Mouse (Mus musculus): ENCODE data around the gene Ptrh2. TPM values are rescaled to one million over a fixed set of nuclear protein-coding genes. Genes with fewer than 3 reads are reported as not detected.

Ptrh2 gene
- polyA plus RNA-seq, 1 experiment = 15.8 TPM

DNA sequence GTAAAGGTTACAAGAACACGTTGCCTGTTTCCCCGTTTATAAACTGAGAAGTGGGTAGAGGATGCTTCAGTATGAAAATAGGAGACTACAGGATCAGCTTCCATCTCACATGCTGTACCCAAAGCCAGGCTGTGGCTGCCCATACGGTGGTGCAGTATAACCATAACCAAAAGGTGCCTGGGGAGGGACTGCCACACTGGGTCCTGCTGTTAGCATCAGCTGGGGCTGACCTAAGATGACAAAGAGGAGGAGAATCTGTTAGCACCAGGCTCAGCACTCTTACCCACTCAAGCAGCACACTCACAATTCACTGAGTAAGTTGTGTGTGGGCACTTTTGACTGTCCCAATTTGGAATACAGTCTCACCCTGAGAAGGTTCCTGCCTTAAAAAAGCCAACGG, 11.7 kb downstream of the Ptrh2 start:
- TF ChIP-seq POLR2A (IDR thresholded peaks at IDR 0.05; ENCODE audit: insufficient read depth, low read length) = no peak
- Histone ChIP-seq H3K9me3 (replicated peaks; ENCODE audit: control insufficient read depth, insufficient read depth, low read length, poor library complexity, severe bottlenecking) (no peaks in the 10 kb centered on the region), H3K4me1 (ENCODE audit: control insufficient read depth, insufficient read depth, low read length) (no peaks in the 10 kb centered on the region), H3K36me3 (ENCODE audit: control insufficient read depth, insufficient read depth, low read length, poor library complexity, severe bottlenecking) (peaks cover 79% of the 10 kb centered on the region), H3K9ac (ENCODE audit: low read depth, poor library complexity, severe bottlenecking) (no peak overlapping the region), H3K27me3 (ENCODE audit: control insufficient read depth, insufficient read depth, low read length, poor library complexity, severe bottlenecking) (no peaks in the 10 kb centered on the region), H3K4me3 (ENCODE audit: low read depth, low read length) (no peak overlapping the region), H3K27ac (ENCODE audit: insufficient read depth, low read length) (no peak overlapping the region)

DNA sequence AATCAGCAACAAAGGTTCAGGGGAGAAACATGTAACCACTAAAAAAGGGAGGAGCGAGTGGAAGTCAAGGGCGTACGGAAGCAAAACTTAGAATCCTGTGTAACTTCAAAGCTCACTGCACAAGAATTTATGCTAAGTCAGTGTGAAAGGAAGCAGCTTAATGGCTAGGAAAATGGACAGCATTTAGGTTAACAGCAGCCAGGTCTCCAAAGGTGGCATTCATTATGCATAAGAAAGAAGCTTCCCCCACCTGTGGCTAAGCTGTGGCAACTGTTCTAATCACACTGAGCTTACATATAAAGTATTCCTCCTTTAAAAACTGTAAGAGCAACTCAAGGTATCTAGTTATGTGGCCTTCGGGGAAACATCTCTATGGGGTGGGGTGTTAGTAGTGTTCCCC, 17.4 kb downstream of the Ptrh2 start:
- no peaks in the 10 kb centered on the region for H3K9me3 ChIP-seq (replicated peaks; ENCODE audit: control insufficient read depth, insufficient read depth, low read length, poor library complexity, severe bottlenecking)
- H3K27me3 ChIP-seq (ENCODE audit: control insufficient read depth, insufficient read depth, low read length, poor library complexity, severe bottlenecking) = no peaks in the 10 kb centered on the region
- no peak overlapping the region for H3K9ac ChIP-seq (ENCODE audit: low read depth, poor library complexity, severe bottlenecking)
- no peak overlapping the region for H3K4me3 ChIP-seq (ENCODE audit: low read depth, low read length)
- H3K27ac ChIP-seq (ENCODE audit: insufficient read depth, low read length) = no peak overlapping the region
- H3K36me3 ChIP-seq (ENCODE audit: control insufficient read depth, insufficient read depth, low read length, poor library complexity, severe bottlenecking) = peaks cover 86% of the 10 kb centered on the region
- no peak for TF ChIP-seq CTCF (IDR thresholded peaks at IDR 0.05; ENCODE audit: low read depth, low read length)
- TF ChIP-seq POLR2A (IDR thresholded peaks at IDR 0.05; ENCODE audit: insufficient read depth, low read length) = no peak
- no peak for TF ChIP-seq EP300 (IDR thresholded peaks at IDR 0.05; ENCODE audit: insufficient read depth, low read depth, low read length)
- no peaks in the 10 kb centered on the region for H3K4me1 ChIP-seq (ENCODE audit: control insufficient read depth, insufficient read depth, low read length)

DNA sequence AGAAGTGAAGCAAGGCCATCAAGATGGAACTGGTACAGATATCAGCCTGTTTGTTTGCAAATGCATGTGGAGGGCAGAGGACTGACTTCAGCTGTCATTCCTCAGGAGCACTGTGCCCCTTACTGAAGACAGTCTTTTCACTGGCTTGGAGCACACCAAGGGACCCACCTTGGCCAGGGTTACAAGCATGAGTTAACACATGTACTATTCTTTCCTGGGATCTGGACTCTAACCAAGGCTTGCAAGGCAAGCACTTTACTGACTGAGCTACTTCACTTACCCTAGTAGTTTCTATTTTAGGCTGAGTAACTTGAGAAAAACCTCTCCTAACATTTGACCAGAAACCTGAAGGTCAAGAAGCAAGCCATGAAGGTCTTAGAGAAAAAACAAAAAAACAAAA, 30.8 kb downstream of the Ptrh2 start:
- Histone ChIP-seq H3K27ac (ENCODE audit: insufficient read depth, low read length) (no peak overlapping the region), H3K9me3 (replicated peaks; ENCODE audit: control insufficient read depth, insufficient read depth, low read length, poor library complexity, severe bottlenecking) (no peaks in the 10 kb centered on the region), H3K9ac (ENCODE audit: low read depth, poor library complexity, severe bottlenecking) (no peak overlapping the region), H3K27me3 (ENCODE audit: control insufficient read depth, insufficient read depth, low read length, poor library complexity, severe bottlenecking) (no peaks in the 10 kb centered on the region), H3K4me1 (ENCODE audit: control insufficient read depth, insufficient read depth, low read length) (no peaks in the 10 kb centered on the region), H3K4me3 (ENCODE audit: low read depth, low read length) (no peak overlapping the region), H3K36me3 (ENCODE audit: control insufficient read depth, insufficient read depth, low read length, poor library complexity, severe bottlenecking) (peaks cover 68% of the 10 kb centered on the region)
- TF ChIP-seq EP300 (IDR thresholded peaks at IDR 0.05; ENCODE audit: insufficient read depth, low read depth, low read length) (no peak), POLR2A (IDR thresholded peaks at IDR 0.05; ENCODE audit: insufficient read depth, low read length) (no peak), CTCF (IDR thresholded peaks at IDR 0.05; ENCODE audit: low read depth, low read length) (no peak)

DNA sequence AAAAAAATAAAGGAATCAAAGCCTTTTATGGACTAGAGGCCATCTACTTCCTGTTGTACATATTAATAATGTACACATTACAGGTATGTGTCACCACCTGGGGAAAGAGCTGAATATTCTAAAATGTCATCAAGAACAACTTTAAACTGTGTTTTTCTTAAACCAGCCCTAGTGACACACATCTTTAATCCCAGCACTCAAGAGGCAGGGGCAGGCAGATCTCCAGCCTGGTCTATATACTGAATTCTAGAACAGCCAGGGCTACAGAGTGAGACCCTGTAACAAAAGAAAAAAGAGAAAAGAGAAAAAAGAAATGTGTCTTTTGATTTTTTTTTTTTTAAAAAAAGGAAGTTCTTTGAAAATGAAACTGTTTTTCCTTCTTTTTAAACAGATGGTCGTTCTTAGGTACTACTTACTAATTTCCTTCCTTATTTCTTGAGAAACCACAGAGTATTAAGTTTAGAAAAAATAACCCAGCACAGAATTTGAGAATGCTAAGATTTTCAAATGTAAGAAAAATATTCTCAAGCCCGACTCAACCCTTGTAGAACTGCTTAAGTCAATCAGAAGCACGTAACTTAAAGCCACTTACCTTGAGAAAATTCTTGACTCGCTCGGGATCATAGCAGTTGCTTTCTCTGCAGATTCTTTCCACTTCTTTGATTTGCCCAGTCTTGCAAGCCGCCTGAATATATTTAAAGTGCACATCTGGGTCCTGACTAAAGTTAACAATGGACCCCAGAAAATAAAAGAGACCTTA, 33.7 kb downstream of the Ptrh2 start:
- TF ChIP-seq CTCF (IDR thresholded peaks at IDR 0.05; ENCODE audit: low read depth, low read length) (no peak), EP300 (IDR thresholded peaks at IDR 0.05; ENCODE audit: insufficient read depth, low read depth, low read length) (no peak), POLR2A (IDR thresholded peaks at IDR 0.05; ENCODE audit: insufficient read depth, low read length) (no peak)
- Histone ChIP-seq H3K9me3 (replicated peaks; ENCODE audit: control insufficient read depth, insufficient read depth, low read length, poor library complexity, severe bottlenecking) (no peaks in the 10 kb centered on the region), H3K4me1 (ENCODE audit: control insufficient read depth, insufficient read depth, low read length) (no peaks in the 10 kb centered on the region), H3K27ac (ENCODE audit: insufficient read depth, low read length) (no peak overlapping the region), H3K36me3 (ENCODE audit: control insufficient read depth, insufficient read depth, low read length, poor library complexity, severe bottlenecking) (peaks cover 66% of the 10 kb centered on the region), H3K27me3 (ENCODE audit: control insufficient read depth, insufficient read depth, low read length, poor library complexity, severe bottlenecking) (no peaks in the 10 kb centered on the region), H3K4me3 (ENCODE audit: low read depth, low read length) (no peak overlapping the region), H3K9ac (ENCODE audit: low read depth, poor library complexity, severe bottlenecking) (no peak overlapping the region)

DNA sequence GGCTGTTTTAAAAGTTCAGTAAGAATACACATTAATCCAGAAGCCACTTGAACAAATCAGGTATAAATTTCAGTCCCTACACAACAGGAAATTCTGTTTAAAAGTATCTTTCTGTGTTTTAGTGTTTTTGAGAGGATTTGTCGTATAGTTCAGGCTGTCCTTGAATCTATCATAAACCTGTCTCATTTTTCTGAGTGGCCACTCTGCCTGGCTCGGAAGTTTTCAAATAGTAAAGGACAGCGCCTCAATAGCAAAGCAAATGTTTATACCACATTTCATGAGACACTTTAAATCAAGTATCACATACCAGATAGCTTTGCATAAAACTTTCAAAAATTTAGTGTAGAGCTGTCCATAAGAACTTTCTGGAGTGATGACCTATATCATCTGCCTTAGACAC, 34.6 kb downstream of the Ptrh2 start:
- Histone ChIP-seq H3K36me3 (ENCODE audit: control insufficient read depth, insufficient read depth, low read length, poor library complexity, severe bottlenecking) (peaks cover 68% of the 10 kb centered on the region), H3K27ac (ENCODE audit: insufficient read depth, low read length) (no peak overlapping the region), H3K4me1 (ENCODE audit: control insufficient read depth, insufficient read depth, low read length) (no peaks in the 10 kb centered on the region), H3K9ac (ENCODE audit: low read depth, poor library complexity, severe bottlenecking) (no peak overlapping the region), H3K4me3 (ENCODE audit: low read depth, low read length) (no peak overlapping the region), H3K27me3 (ENCODE audit: control insufficient read depth, insufficient read depth, low read length, poor library complexity, severe bottlenecking) (no peaks in the 10 kb centered on the region), H3K9me3 (replicated peaks; ENCODE audit: control insufficient read depth, insufficient read depth, low read length, poor library complexity, severe bottlenecking) (no peaks in the 10 kb centered on the region)
- TF ChIP-seq EP300 (IDR thresholded peaks at IDR 0.05; ENCODE audit: insufficient read depth, low read depth, low read length) (no peak), POLR2A (IDR thresholded peaks at IDR 0.05; ENCODE audit: insufficient read depth, low read length) (no peak), CTCF (IDR thresholded peaks at IDR 0.05; ENCODE audit: low read depth, low read length) (no peak)

DNA sequence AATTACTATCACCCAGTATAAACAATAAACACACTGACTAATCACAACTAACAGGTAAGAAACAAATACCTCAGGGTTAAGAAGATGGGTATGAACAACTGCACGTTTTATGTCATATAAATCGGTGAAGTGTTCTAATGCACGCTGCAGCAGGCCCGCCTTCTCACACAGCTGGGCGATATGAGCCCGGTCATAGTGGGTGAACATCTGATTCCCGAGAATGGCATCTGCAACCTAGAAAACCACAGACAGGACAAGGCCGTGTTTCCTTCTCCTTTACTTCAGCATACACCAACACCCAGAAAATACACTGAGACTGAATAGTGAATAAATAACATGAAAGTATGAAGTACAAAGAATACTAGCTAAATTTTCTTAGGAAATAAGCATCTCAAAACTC, 35.6 kb downstream of the Ptrh2 start:
- no peak for TF ChIP-seq POLR2A (IDR thresholded peaks at IDR 0.05; ENCODE audit: insufficient read depth, low read length)
- TF ChIP-seq CTCF (IDR thresholded peaks at IDR 0.05; ENCODE audit: low read depth, low read length) = no peak
- no peak for TF ChIP-seq EP300 (IDR thresholded peaks at IDR 0.05; ENCODE audit: insufficient read depth, low read depth, low read length)
- no peaks in the 10 kb centered on the region for H3K4me1 ChIP-seq (ENCODE audit: control insufficient read depth, insufficient read depth, low read length)
- no peak overlapping the region for H3K4me3 ChIP-seq (ENCODE audit: low read depth, low read length)
- H3K9me3 ChIP-seq (replicated peaks; ENCODE audit: control insufficient read depth, insufficient read depth, low read length, poor library complexity, severe bottlenecking) = no peaks in the 10 kb centered on the region
- H3K36me3 ChIP-seq (ENCODE audit: control insufficient read depth, insufficient read depth, low read length, poor library complexity, severe bottlenecking) = peaks cover 73% of the 10 kb centered on the region
- no peak overlapping the region for H3K9ac ChIP-seq (ENCODE audit: low read depth, poor library complexity, severe bottlenecking)
- no peaks in the 10 kb centered on the region for H3K27me3 ChIP-seq (ENCODE audit: control insufficient read depth, insufficient read depth, low read length, poor library complexity, severe bottlenecking)
- no peak overlapping the region for H3K27ac ChIP-seq (ENCODE audit: insufficient read depth, low read length)
